Mouse (Mus musculus): ENCODE results near the gene Stard9. TPM values are rescaled to one million over a fixed set of nuclear protein-coding genes. Genes with fewer than 3 reads are reported as not detected.

The Stard9 gene
- polyA plus RNA-seq, 1 experiment from 2014 or later = 3.5 TPM

- Histone ChIP-seq H3K4me1 (ENCODE audit: control insufficient read depth, insufficient read depth, low read length) (no peaks in the 10 kb centered on the region), H3K9me3 (replicated peaks; ENCODE audit: control insufficient read depth, low read length, poor library complexity, severe bottlenecking) (no peaks in the 10 kb centered on the region), H3K27ac (ENCODE audit: low read length) (no peak overlapping the region), H3K4me2 (ENCODE audit: low read length) (no peak overlapping the region), H3K4me3 (ENCODE audit: low read depth, low read length) (no peak overlapping the region), H3K9ac (ENCODE audit: low read depth, low read length) (no peak overlapping the region), H3K36me3 (ENCODE audit: control insufficient read depth, insufficient read depth, low read length) (no peaks in the 10 kb centered on the region), H3K27me3 (ENCODE audit: control insufficient read depth, insufficient read depth, low read depth, low read length) (no peaks in the 10 kb centered on the region)
- WGBS = 57% methylated on average over 4 of the region's 4 CpGs
- ATAC-seq = no peak
Observed at GRCm38 (mm10) chr2:120646777-120647176, 17.9 kb downstream of the Stard9 start.

- H3K9me3 ChIP-seq (replicated peaks; ENCODE audit: control insufficient read depth, low read length, poor library complexity, severe bottlenecking) = no peaks in the 10 kb centered on the region
- H3K9ac ChIP-seq (ENCODE audit: low read depth, low read length) = no peak overlapping the region
- no peak overlapping the region for H3K27ac ChIP-seq (ENCODE audit: low read length)
- H3K4me3 ChIP-seq (ENCODE audit: low read depth, low read length) = no peak overlapping the region
- no peaks in the 10 kb centered on the region for H3K27me3 ChIP-seq (ENCODE audit: control insufficient read depth, insufficient read depth, low read depth, low read length)
- ATAC-seq = no peak
- no peak overlapping the region for H3K4me2 ChIP-seq (ENCODE audit: low read length)
- H3K4me1 ChIP-seq (ENCODE audit: control insufficient read depth, insufficient read depth, low read length) = no peaks in the 10 kb centered on the region
- WGBS = 75% methylated on average over 7 of the region's 7 CpGs
- no peaks in the 10 kb centered on the region for H3K36me3 ChIP-seq (ENCODE audit: control insufficient read depth, insufficient read depth, low read length)
Observed at GRCm38 (mm10) chr2:120652256-120652924, 23.5 kb downstream of the Stard9 start.

GRCm38 (mm10) chr2:120652925-120653284 is 24.0 kb downstream of the Stard9 start:
- Histone ChIP-seq H3K4me1 (ENCODE audit: control insufficient read depth, insufficient read depth, low read length) (no peaks in the 10 kb centered on the region), H3K4me2 (ENCODE audit: low read length) (no peak overlapping the region), H3K27ac (ENCODE audit: low read length) (no peak overlapping the region), H3K4me3 (ENCODE audit: low read depth, low read length) (no peak overlapping the region), H3K36me3 (ENCODE audit: control insufficient read depth, insufficient read depth, low read length) (no peaks in the 10 kb centered on the region), H3K27me3 (ENCODE audit: control insufficient read depth, insufficient read depth, low read depth, low read length) (no peaks in the 10 kb centered on the region), H3K9ac (ENCODE audit: low read depth, low read length) (no peak overlapping the region), H3K9me3 (replicated peaks; ENCODE audit: control insufficient read depth, low read length, poor library complexity, severe bottlenecking) (no peaks in the 10 kb centered on the region)
- no peak for ATAC-seq
- WGBS = 92% methylated on average over 7 of the region's 7 CpGs

- Histone ChIP-seq H3K27me3 (ENCODE audit: control insufficient read depth, insufficient read depth, low read depth, low read length) (no peaks in the 10 kb centered on the region), H3K4me2 (ENCODE audit: low read length) (no peak overlapping the region), H3K36me3 (ENCODE audit: control insufficient read depth, insufficient read depth, low read length) (no peaks in the 10 kb centered on the region), H3K27ac (ENCODE audit: low read length) (no peak overlapping the region), H3K9ac (ENCODE audit: low read depth, low read length) (no peak overlapping the region), H3K4me1 (ENCODE audit: control insufficient read depth, insufficient read depth, low read length) (no peaks in the 10 kb centered on the region), H3K9me3 (replicated peaks; ENCODE audit: control insufficient read depth, low read length, poor library complexity, severe bottlenecking) (no peaks in the 10 kb centered on the region), H3K4me3 (ENCODE audit: low read depth, low read length) (no peak overlapping the region)
- WGBS = 81% methylated on average over 2 of the region's 2 CpGs
- ATAC-seq = no peak
Observed at GRCm38 (mm10) chr2:120654693-120655092, 25.8 kb downstream of the Stard9 start.

- Histone ChIP-seq H3K4me1 (ENCODE audit: control insufficient read depth, insufficient read depth, low read length) (no peaks in the 10 kb centered on the region), H3K9me3 (replicated peaks; ENCODE audit: control insufficient read depth, low read length, poor library complexity, severe bottlenecking) (no peaks in the 10 kb centered on the region), H3K27me3 (ENCODE audit: control insufficient read depth, insufficient read depth, low read depth, low read length) (no peaks in the 10 kb centered on the region), H3K4me3 (ENCODE audit: low read depth, low read length) (no peak overlapping the region), H3K36me3 (ENCODE audit: control insufficient read depth, insufficient read depth, low read length) (no peaks in the 10 kb centered on the region), H3K27ac (ENCODE audit: low read length) (no peak overlapping the region), H3K4me2 (ENCODE audit: low read length) (no peak overlapping the region), H3K9ac (ENCODE audit: low read depth, low read length) (no peak overlapping the region)
- WGBS = 91% methylated on average over 5 of the region's 5 CpGs
- no peak for ATAC-seq
Observed at GRCm38 (mm10) chr2:120655905-120656304, 27.0 kb downstream of the Stard9 start.

GRCm38 (mm10) chr2:120656711-120657110 is 27.8 kb downstream of the Stard9 start:
- Histone ChIP-seq H3K9me3 (replicated peaks; ENCODE audit: control insufficient read depth, low read length, poor library complexity, severe bottlenecking) (no peaks in the 10 kb centered on the region), H3K9ac (ENCODE audit: low read depth, low read length) (no peak overlapping the region), H3K27me3 (ENCODE audit: control insufficient read depth, insufficient read depth, low read depth, low read length) (no peaks in the 10 kb centered on the region), H3K4me1 (ENCODE audit: control insufficient read depth, insufficient read depth, low read length) (no peaks in the 10 kb centered on the region), H3K4me2 (ENCODE audit: low read length) (no peak overlapping the region), H3K27ac (ENCODE audit: low read length) (no peak overlapping the region), H3K36me3 (ENCODE audit: control insufficient read depth, insufficient read depth, low read length) (no peaks in the 10 kb centered on the region), H3K4me3 (ENCODE audit: low read depth, low read length) (no peak overlapping the region)
- WGBS = 98% methylated on average over 2 of the region's 2 CpGs
- ATAC-seq = no peak

- Histone ChIP-seq H3K9me3 (replicated peaks; ENCODE audit: control insufficient read depth, low read length, poor library complexity, severe bottlenecking) (no peaks in the 10 kb centered on the region), H3K9ac (ENCODE audit: low read depth, low read length) (no peak overlapping the region), H3K27me3 (ENCODE audit: control insufficient read depth, insufficient read depth, low read depth, low read length) (no peaks in the 10 kb centered on the region), H3K4me2 (ENCODE audit: low read length) (no peak overlapping the region), H3K27ac (ENCODE audit: low read length) (no peak overlapping the region), H3K36me3 (ENCODE audit: control insufficient read depth, insufficient read depth, low read length) (no peaks in the 10 kb centered on the region), H3K4me1 (ENCODE audit: control insufficient read depth, insufficient read depth, low read length) (no peaks in the 10 kb centered on the region), H3K4me3 (ENCODE audit: low read depth, low read length) (no peak overlapping the region)
- 60% methylated on average over 5 of the region's 5 CpGs for WGBS
- ATAC-seq = no peak
Observed at GRCm38 (mm10) chr2:120658486-120658885, 29.6 kb downstream of the Stard9 start.

- Histone ChIP-seq H3K27me3 (ENCODE audit: control insufficient read depth, insufficient read depth, low read depth, low read length) (no peaks in the 10 kb centered on the region), H3K27ac (ENCODE audit: low read length) (no peak overlapping the region), H3K4me1 (ENCODE audit: control insufficient read depth, insufficient read depth, low read length) (no peaks in the 10 kb centered on the region), H3K36me3 (ENCODE audit: control insufficient read depth, insufficient read depth, low read length) (no peaks in the 10 kb centered on the region), H3K9ac (ENCODE audit: low read depth, low read length) (no peak overlapping the region), H3K4me2 (ENCODE audit: low read length) (no peak overlapping the region), H3K4me3 (ENCODE audit: low read depth, low read length) (no peak overlapping the region), H3K9me3 (replicated peaks; ENCODE audit: control insufficient read depth, low read length, poor library complexity, severe bottlenecking) (no peaks in the 10 kb centered on the region)
- ATAC-seq = no peak
Observed at GRCm38 (mm10) chr2:120659318-120659717, 30.4 kb downstream of the Stard9 start.

GRCm38 (mm10) chr2:120660486-120661078 is 31.7 kb downstream of the Stard9 start:
- Histone ChIP-seq H3K4me1 (ENCODE audit: control insufficient read depth, insufficient read depth, low read length) (no peaks in the 10 kb centered on the region), H3K4me2 (ENCODE audit: low read length) (no peak overlapping the region), H3K36me3 (ENCODE audit: control insufficient read depth, insufficient read depth, low read length) (no peaks in the 10 kb centered on the region), H3K27ac (ENCODE audit: low read length) (no peak overlapping the region), H3K27me3 (ENCODE audit: control insufficient read depth, insufficient read depth, low read depth, low read length) (no peaks in the 10 kb centered on the region), H3K4me3 (ENCODE audit: low read depth, low read length) (no peak overlapping the region), H3K9me3 (replicated peaks; ENCODE audit: control insufficient read depth, low read length, poor library complexity, severe bottlenecking) (no peaks in the 10 kb centered on the region), H3K9ac (ENCODE audit: low read depth, low read length) (no peak overlapping the region)
- ATAC-seq = no peak
- WGBS = 87% methylated on average over 5 of the region's 5 CpGs
